Mouse (Mus musculus): ENCODE data around the gene Ucp2. TPM values are rescaled to one million over a fixed set of nuclear protein-coding genes. Genes with fewer than 3 reads are reported as not detected.
"Not testable (repeated sequence)": the region's sequence is repeated elsewhere in the genome, so short reads cannot be mapped to it uniquely, and the experiment has no call there.

Gene Ucp2
- polyA plus RNA-seq, 1 experiment from 2014 or later = 110 TPM

DNA sequence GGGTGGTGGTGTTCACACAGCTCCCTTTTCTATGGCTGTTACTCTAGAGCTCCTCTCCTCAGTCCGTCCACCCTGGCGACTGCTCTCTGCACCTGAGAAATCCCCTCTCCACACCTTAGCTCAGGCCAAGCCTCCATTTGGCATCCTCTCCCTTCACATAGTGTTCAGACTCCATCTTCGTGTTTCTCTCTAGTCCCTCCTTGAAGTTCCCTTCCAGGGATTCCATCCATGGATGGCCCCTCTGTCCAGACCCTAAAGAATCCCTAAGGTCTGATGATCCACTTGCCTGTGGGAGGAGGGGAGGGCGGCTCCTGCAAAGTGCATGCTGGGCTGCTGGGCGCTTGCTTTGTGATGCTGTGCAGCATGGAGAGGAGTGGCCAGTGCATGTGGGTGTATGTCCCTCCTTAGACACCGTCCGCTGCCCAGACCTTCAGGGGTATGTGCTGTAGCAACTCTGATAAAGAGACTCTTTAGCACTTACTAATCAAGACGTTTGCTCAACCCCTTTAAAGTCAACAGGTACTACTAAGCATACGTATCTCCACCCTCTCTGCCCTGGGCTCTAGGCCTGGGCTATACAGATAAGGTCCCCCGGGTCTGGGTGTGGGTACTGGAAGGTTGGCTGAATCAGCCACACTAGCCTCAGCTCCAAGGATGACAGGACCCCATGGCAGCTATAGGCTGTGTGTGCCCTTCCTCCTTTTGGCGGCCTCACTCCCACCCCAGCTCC, 26.2 kb upstream of the Ucp2 start:
- H3K4me3 ChIP-seq = no peak overlapping the region
- H3K27me3 ChIP-seq (replicated peaks) = no peaks in the 10 kb centered on the region
- H3K9me3 ChIP-seq = no peaks in the 10 kb centered on the region
- ATAC-seq (ENCODE audit: low FRiP score, low read depth) = no peak
- H3K4me2 ChIP-seq (replicated peaks) = no peak overlapping the region
- 92% methylated on average over 11 of the region's 11 CpGs for WGBS
- no peak overlapping the region for H3K9ac ChIP-seq
- H3K27ac ChIP-seq = no peak overlapping the region
- no peaks in the 10 kb centered on the region for H3K4me1 ChIP-seq
- H3K36me3 ChIP-seq = peaks cover 51% of the 10 kb centered on the region

DNA sequence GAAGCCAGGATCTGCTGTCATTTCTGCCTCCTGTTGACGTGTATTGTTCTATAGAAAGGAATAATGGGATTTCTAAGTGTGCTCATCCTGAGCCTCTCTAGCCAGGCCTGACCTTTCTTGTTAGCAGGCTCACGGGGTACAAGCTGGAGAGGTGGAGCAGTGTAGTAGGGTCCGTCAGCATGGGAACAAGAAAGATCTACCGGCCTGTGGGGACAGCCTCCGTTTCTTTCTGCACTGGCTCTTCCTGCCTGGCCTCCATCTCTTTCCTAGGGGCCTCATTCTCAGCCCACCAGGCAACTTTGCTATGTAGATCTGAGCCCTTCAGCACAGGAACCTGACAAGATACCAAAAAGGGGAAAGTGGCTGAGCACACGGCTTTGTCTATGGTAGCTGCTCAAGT, 24.4 kb upstream of the Ucp2 start:
- H3K36me3 ChIP-seq = peaks cover 50% of the 10 kb centered on the region
- 94% methylated on average over 6 of the region's 6 CpGs for WGBS

DNA sequence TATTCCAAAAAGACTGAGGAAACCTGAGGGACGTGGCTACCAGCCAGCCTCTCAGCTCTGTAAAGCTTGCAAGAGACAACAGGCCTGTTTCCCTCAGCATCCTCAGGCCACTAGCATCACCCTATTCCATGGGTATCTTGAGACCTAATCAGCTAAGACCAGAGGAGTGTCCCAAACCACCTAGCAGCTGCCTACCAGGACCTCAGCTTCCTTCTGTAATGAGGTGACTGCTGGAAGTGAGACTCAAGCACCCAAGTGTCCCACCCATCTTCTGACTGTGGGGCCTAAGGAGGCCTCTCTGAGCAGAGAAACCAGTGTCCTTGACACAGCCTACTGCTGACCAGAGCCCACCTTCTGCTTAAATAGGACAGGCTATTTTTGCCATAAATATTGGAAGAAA, 23.6 kb upstream of the Ucp2 start:
- no peaks in the 10 kb centered on the region for H3K27me3 ChIP-seq (replicated peaks)
- H3K4me3 ChIP-seq = no peak overlapping the region
- H3K9ac ChIP-seq = no peak overlapping the region
- H3K36me3 ChIP-seq = peaks cover 43% of the 10 kb centered on the region
- H3K4me2 ChIP-seq (replicated peaks) = no peak overlapping the region
- H3K4me1 ChIP-seq = no peaks in the 10 kb centered on the region
- no peaks in the 10 kb centered on the region for H3K9me3 ChIP-seq
- WGBS = 81% methylated on average over 1 of the region's 1 CpGs
- no peak for ATAC-seq (ENCODE audit: low FRiP score, low read depth)
- H3K27ac ChIP-seq = no peak overlapping the region

More for the DNA sequence above, 24.4 kb upstream of the Ucp2 start:
- H3K4me2 ChIP-seq (replicated peaks) = no peak overlapping the region
- H3K9ac ChIP-seq = no peak overlapping the region
- H3K9me3 ChIP-seq = no peaks in the 10 kb centered on the region
- no peaks in the 10 kb centered on the region for H3K27me3 ChIP-seq (replicated peaks)
- no peak for ATAC-seq (ENCODE audit: low FRiP score, low read depth)
- H3K4me3 ChIP-seq = no peak overlapping the region
- H3K27ac ChIP-seq = no peak overlapping the region
- H3K4me1 ChIP-seq = no peaks in the 10 kb centered on the region

DNA sequence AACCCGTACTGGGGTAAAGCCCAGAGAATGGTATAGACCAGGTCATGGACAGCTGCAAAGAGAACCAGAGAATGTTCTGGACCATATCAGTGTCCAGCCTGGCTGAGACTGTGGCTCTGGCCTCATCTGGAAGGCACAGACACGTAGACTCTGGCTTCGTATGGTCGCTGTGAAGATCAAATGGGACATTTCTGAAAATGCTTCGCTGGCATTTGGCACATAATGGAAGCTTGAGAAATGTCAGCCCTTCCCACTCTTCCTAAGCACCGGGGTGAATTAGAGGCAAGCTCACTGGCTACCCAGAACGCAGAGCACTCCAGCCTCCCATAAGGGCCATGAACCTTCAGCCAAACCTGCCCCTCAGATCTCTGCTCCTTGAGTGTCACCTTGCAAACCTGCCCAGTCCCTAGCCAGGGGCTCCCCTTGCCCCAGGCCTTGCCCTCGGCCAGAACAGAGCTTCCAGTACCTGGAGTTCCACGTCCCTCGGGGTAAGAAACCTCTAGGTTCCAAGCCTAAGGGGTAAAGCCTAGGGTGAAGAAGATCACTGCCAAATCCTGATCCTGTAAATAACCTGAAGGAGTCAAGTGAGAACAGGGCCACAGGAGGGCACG, 22.2 kb upstream of the Ucp2 start:
- no peaks in the 10 kb centered on the region for H3K4me1 ChIP-seq
- no peak overlapping the region for H3K4me3 ChIP-seq
- H3K27ac ChIP-seq = no peak overlapping the region
- ATAC-seq (ENCODE audit: low FRiP score, low read depth) = no peak
- no peak overlapping the region for H3K9ac ChIP-seq
- no peaks in the 10 kb centered on the region for H3K9me3 ChIP-seq
- H3K4me2 ChIP-seq (replicated peaks) = no peak overlapping the region
- WGBS = 91% methylated on average over 11 of the region's 11 CpGs
- no peaks in the 10 kb centered on the region for H3K27me3 ChIP-seq (replicated peaks)
- H3K36me3 ChIP-seq = peaks cover 32% of the 10 kb centered on the region

DNA sequence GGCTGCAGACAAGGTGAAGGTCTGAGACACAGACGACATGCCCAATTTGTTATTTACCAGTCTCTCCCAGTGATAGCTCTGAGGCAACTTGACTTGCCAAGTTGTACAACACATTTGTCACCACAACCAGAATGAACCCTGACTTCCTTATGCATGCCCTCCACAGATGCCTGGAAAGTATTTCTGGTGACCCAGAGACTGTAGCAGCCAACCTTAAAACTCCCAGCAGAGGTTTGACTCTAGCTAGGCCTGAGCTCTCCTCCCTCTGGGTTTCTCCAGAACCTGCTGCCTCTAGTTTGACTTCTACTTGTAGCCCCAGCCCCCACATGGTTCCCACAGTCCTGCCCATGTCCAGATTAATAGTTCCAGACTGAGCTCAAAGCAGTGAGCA, 21.7 kb upstream of the Ucp2 start:
- ATAC-seq (ENCODE audit: low FRiP score, low read depth) = no peak
- 93% methylated on average over 1 of the region's 1 CpGs for WGBS
- H3K4me3 ChIP-seq = no peak overlapping the region

DNA sequence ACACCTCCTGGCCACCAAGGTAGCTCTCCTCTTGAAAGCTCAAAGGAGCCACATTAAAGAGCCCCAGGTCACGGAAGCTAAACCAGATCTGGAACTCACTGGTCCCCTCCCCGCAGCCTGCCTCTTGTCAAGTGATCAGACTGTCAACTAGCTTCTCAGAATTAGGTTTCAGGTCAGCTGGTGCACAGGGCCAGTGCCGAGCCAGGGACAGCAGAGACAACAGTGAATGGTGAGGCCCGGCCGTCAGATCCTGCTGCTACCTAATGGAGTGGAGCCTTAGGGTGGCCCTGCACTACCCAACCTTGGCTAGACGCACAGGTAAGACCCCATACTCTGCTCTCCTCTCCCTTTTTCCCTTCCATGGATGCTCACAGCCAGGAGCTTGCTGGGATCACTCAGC, 20.4 kb upstream of the Ucp2 start, which contains the start of gene Ucp3:
Gene Ucp3, plus strand, starts transcription at position 214 of the 400 bp plus-strand sequence.
- no peaks in the 10 kb centered on the region for H3K4me1 ChIP-seq
- H3K27ac ChIP-seq = no peak within 1 kb of the TSS
- no peak within 1 kb of the TSS for H3K4me3 ChIP-seq
- no peaks in the 10 kb centered on the region for H3K27me3 ChIP-seq (replicated peaks)
- H3K4me2 ChIP-seq (replicated peaks) = no peak within 1 kb of the TSS
- no peaks in the 10 kb centered on the region for H3K9me3 ChIP-seq
- ATAC-seq (ENCODE audit: low FRiP score, low read depth) = no peak
- no peak within 1 kb of the TSS for H3K9ac ChIP-seq
- WGBS = 90% methylated on average over 6 of the region's 6 CpGs
- H3K36me3 ChIP-seq = peaks cover 21% of the 10 kb centered on the region

More for the DNA sequence above, 21.7 kb upstream of the Ucp2 start:
- H3K27me3 ChIP-seq (replicated peaks) = no peaks in the 10 kb centered on the region
- peaks cover 27% of the 10 kb centered on the region for H3K36me3 ChIP-seq
- H3K9me3 ChIP-seq = no peaks in the 10 kb centered on the region
- H3K4me2 ChIP-seq (replicated peaks) = no peak overlapping the region
- no peak overlapping the region for H3K9ac ChIP-seq
- H3K4me1 ChIP-seq = no peaks in the 10 kb centered on the region
- H3K27ac ChIP-seq = no peak overlapping the region

DNA sequence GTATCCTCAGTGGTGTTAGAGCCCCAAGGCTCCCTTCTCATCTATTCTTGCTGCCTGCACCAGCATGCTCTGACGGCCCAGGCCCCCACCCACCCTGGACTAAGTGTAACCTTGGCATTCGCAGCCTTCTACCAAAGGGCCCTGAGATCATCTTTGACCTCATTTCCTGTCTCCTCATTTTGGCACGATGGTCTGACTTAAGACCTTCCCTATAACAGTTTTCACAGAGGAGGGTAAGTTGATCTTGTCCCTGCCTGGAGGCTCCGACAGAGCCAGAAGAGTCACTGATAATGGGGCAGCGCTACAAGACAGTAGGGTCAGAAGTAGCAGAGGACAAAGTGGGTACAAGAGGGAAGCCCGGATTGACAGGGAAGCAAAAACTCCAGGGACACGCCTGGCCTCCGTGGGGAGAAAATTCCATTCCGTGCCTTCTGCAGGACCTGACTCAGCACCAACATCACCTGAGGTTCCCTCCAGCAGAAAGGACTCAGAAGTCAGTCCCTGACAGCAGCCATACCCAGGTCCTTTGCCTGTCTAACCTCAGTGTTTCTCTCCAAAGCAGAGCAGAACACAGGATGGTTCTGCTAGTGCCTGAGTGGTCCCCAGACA, 19.2 kb upstream of the Ucp2 start:
- Histone ChIP-seq H3K4me1 (no peaks in the 10 kb centered on the region), H3K9me3 (no peaks in the 10 kb centered on the region), H3K27me3 (replicated peaks) (no peaks in the 10 kb centered on the region), H3K27ac (no peak overlapping the region), H3K4me3 (no peak overlapping the region), H3K36me3 (peaks cover 13% of the 10 kb centered on the region), H3K4me2 (replicated peaks) (no peak overlapping the region), H3K9ac (no peak overlapping the region)
- 89% methylated on average over 9 of the region's 9 CpGs for WGBS
- no peak for ATAC-seq (ENCODE audit: low FRiP score, low read depth)

DNA sequence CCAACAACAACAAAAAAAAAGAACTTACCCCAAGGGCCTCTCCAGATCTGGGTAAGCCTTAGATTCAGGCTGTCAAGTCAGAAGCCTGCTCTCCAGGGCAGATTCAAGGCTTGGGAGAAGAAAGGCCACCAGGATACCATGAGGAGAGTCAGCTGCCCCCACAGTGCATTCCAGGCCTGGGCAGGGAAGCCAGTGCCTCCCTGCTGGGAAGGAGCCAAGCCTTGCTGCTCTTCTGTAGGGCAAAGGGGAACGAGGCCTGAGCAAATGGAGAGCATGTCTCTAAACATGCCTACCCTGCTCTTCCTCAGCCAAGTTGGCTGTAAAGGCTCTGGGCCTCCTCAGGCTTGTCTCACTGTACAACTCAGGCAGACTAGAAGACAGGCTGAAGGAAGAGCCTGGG, 18.5 kb upstream of the Ucp2 start:
- H3K9ac ChIP-seq = no peak overlapping the region
- 59% methylated on average over 1 of the region's 1 CpGs for WGBS
- H3K4me3 ChIP-seq = no peak overlapping the region
- H3K9me3 ChIP-seq = no peaks in the 10 kb centered on the region
- peaks cover 5% of the 10 kb centered on the region for H3K36me3 ChIP-seq
- no peak overlapping the region for H3K4me2 ChIP-seq (replicated peaks)
- no peaks in the 10 kb centered on the region for H3K4me1 ChIP-seq
- no peak overlapping the region for H3K27ac ChIP-seq
- no peak for ATAC-seq (ENCODE audit: low FRiP score, low read depth)
- H3K27me3 ChIP-seq (replicated peaks) = no peaks in the 10 kb centered on the region

DNA sequence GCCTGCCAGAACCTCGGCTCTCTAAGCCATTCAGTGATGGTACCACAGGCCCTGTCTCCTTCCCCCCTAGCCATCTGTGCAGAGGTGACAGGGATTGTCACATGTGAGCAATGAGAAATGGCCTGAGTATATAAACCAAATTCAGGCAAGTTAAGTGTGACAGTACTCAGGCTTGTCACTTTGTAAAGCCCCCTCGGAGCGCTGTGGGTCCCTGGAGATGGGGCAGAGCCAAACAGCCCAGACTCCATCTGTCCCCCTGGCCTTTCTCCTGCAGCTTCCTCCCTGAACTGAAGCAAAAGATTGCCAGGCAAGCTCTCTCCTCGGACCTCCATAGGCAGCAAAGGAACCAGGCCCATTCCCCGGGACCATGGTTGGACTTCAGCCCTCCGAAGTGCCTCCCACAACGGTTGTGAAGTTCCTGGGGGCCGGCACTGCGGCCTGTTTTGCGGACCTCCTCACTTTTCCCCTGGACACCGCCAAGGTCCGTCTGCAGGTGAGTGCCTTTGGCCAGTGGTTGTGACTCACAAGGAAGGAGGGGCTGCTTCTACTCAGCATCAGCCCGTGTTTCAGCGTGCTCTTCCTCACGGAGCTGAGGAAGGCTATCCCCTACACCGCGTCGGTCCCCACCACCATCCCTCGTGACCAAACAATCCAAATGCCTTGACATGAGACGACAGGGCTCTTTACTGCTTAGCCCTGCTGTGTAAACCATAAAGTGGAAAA, 13.9 kb upstream of the Ucp2 start:
- 78% methylated on average over 20 of the region's 20 CpGs for WGBS
- Histone ChIP-seq H3K27me3 (replicated peaks) (no peaks in the 10 kb centered on the region), H3K4me2 (replicated peaks) (no peak overlapping the region), H3K36me3 (no peaks in the 10 kb centered on the region), H3K4me1 (no peaks in the 10 kb centered on the region), H3K27ac (no peak overlapping the region), H3K9me3 (no peaks in the 10 kb centered on the region), H3K9ac (no peak overlapping the region), H3K4me3 (no peak overlapping the region)
- ATAC-seq (ENCODE audit: low FRiP score, low read depth) = no peak

DNA sequence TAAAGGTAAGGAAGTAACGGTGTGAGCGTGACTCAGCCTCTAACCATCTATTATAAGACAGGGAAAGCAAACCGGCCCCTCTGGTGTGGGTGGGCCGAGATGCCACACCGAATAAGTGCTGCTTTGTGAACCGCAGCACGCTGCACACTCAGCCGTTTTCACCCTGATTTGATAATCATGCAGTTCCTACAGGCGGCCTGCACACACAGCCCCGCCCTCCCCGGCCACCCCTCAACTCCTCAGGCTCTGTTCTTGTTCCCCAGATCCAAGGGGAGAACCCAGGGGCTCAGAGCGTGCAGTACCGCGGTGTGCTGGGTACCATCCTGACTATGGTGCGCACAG, 13.3 kb upstream of the Ucp2 start:
- Histone ChIP-seq H3K4me3 (no peak overlapping the region), H3K4me1 (no peaks in the 10 kb centered on the region), H3K27ac (no peak overlapping the region), H3K9ac (no peak overlapping the region), H3K9me3 (no peaks in the 10 kb centered on the region), H3K36me3 (no peaks in the 10 kb centered on the region), H3K27me3 (replicated peaks) (no peaks in the 10 kb centered on the region), H3K4me2 (replicated peaks) (no peak overlapping the region)
- ATAC-seq (ENCODE audit: low FRiP score, low read depth) = no peak
- WGBS = 71% methylated on average over 15 of the region's 15 CpGs

DNA sequence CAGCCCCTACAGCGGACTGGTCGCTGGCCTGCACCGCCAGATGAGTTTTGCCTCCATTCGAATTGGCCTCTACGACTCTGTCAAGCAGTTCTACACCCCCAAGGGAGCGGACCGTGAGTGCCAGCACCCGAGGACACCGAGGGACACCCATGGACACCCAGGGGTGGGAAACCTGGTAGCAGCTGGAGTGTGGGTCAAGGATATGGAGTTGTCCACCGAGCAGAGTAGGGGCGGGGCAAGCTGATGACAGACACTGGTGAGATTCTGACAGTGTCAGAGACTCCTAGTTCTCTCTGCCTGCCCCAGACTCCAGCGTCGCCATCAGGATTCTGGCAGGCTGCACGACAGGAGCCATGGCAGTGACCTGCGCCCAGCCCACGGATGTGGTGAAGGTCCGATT, 13.0 kb upstream of the Ucp2 start:
- Histone ChIP-seq H3K36me3 (no peaks in the 10 kb centered on the region), H3K4me2 (replicated peaks) (no peak overlapping the region), H3K4me3 (no peak overlapping the region), H3K4me1 (no peaks in the 10 kb centered on the region), H3K27me3 (replicated peaks) (no peaks in the 10 kb centered on the region), H3K27ac (no peak overlapping the region), H3K9me3 (no peaks in the 10 kb centered on the region), H3K9ac (no peak overlapping the region)
- WGBS = 86% methylated on average over 17 of the region's 17 CpGs
- ATAC-seq (ENCODE audit: low FRiP score, low read depth) = no peak

DNA sequence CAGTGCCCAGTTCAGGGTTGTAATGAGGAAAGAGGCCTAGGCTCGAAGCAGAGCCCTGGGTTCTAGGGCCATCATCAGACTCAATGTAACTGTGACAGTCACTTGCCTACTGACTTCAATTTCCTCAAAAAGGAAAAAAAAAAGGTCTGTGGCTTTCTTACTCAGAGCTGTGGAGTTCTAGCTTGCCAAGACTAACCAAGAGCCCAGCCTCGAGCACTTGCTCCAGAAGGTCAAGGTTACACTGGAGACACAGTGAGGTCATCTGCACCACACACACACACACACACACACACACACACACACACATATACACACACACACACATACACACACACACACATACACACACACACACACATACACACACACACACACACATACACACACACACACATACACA, 11.1 kb upstream of the Ucp2 start:
- H3K4me1 ChIP-seq; H3K4me3 ChIP-seq; H3K27me3 ChIP-seq (replicated peaks); H3K36me3 ChIP-seq; H3K9ac ChIP-seq; H3K27ac ChIP-seq; ATAC-seq (ENCODE audit: low FRiP score, low read depth); H3K4me2 ChIP-seq (replicated peaks); H3K9me3 ChIP-seq: not testable (repeated sequence)
- 92% methylated on average over 2 of the region's 2 CpGs for whole genome bisulfite sequencing

Data from neural tube, embryonic 12.5 days (tissue).